Mouse (Mus musculus): ENCODE data around the gene Mapk8ip3. TPM values are rescaled to one million over a fixed set of nuclear protein-coding genes. Genes with fewer than 3 reads are reported as not detected.

Mapk8ip3 gene
- polyA plus RNA-seq, 1 experiment from 2014 or later = 11.6 TPM

DNA sequence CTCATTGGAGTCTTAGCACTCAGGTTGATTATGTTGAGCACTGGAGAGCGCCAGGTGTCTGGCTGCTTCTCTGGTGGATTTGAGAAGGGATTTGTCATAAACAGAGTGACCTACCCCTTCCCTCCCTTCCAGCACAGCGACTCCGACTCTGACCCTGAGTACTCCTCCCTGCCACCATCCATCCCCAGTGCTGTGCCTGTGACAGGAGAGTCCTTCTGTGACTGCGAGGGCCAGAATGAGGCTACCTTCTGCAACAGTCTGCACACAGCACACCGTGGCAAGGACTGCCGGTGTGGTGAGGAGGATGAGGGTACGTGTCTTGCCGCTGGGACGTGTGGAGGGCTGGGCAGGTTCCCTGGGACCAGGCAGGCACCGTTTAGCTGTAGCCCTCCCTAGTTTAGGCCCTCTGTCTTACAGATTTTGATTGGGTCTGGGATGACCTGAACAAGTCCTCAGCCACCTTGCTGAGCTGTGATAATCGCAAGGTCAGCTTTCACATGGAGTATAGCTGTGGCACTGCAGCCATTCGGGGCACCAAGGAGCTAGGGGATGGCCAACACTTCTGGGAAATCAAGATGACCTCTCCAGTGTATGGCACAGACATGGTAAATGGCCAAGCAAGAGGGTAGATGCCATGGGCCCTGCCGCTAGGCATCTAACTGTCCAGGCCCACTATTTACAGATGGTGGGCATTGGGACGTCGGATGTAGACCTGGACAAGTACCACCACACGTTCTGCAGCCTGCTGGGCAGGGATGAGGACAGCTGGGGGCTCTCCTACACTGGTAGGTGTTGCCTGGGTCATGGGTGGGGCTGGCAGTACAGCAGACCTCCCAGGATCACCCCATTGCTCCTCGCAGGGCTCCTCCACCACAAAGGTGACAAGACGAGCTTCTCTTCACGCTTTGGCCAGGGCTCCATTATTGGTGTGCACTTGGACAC lies 46.4 kb downstream of the Mapk8ip3 start:
- Histone ChIP-seq H3K4me3 (ENCODE audit: low read depth, low read length) (no peak overlapping the region), H3K36me3 (ENCODE audit: control insufficient read depth, insufficient read depth) (peaks cover 47% of the 10 kb centered on the region), H3K4me2 (ENCODE audit: low read depth, low read length) (no peak overlapping the region), H3K9me3 (replicated peaks; ENCODE audit: control insufficient read depth, low read length) (no peaks in the 10 kb centered on the region), H3K9ac (ENCODE audit: low read depth, low read length) (no peak overlapping the region), H3K27ac (ENCODE audit: low read length) (peak overlapping the region; percentile 8; the same call in 1 of the 2 replicates), H3K4me1 (ENCODE audit: control insufficient read depth, low read depth, low read length) (peaks cover 35% of the 10 kb centered on the region), H3K27me3 (ENCODE audit: control insufficient read depth, insufficient read depth, low read depth, low read length) (no peaks in the 10 kb centered on the region)
- no peak for ATAC-seq (ENCODE audit: low read depth)
- 86% methylated on average over 19 of the region's 19 CpGs for WGBS (ENCODE audit: insufficient replicate concordance)

DNA sequence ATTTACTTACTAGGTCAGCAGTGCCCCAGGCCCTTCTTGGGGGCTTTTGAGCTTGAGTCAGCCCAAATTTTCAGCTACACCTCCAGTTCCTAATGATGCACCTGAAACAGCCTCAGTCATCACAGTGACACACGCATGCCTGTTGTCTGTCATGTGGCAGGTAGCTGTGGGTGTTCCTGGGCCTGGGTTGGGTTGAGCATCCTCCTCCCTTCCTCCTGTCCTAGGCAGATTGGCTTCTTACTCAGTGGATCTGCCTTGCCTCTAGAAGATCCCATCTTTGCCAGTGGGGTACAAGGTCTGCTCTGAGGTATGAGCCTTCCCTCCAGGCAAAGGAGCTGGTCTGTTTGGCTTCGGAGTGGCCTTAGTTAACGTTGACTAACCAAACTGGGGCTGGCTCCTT lies 47.9 kb downstream of the Mapk8ip3 start:
- 86% methylated on average over 3 of the region's 3 CpGs for WGBS (ENCODE audit: insufficient replicate concordance)
- no peak overlapping the region for H3K27ac ChIP-seq (ENCODE audit: low read length)
- ATAC-seq (ENCODE audit: low read depth) = no peak
- H3K4me2 ChIP-seq (ENCODE audit: low read depth, low read length) = peak overlapping the region; percentile 75; the same call in 1 of the 2 replicates
- no peaks in the 10 kb centered on the region for H3K27me3 ChIP-seq (ENCODE audit: control insufficient read depth, insufficient read depth, low read depth, low read length)
- H3K4me1 ChIP-seq (ENCODE audit: control insufficient read depth, low read depth, low read length) = peaks cover 35% of the 10 kb centered on the region
- no peak overlapping the region for H3K9ac ChIP-seq (ENCODE audit: low read depth, low read length)
- peaks cover 49% of the 10 kb centered on the region for H3K36me3 ChIP-seq (ENCODE audit: control insufficient read depth, insufficient read depth)
- no peak overlapping the region for H3K4me3 ChIP-seq (ENCODE audit: low read depth, low read length)
- no peaks in the 10 kb centered on the region for H3K9me3 ChIP-seq (replicated peaks; ENCODE audit: control insufficient read depth, low read length)

DNA sequence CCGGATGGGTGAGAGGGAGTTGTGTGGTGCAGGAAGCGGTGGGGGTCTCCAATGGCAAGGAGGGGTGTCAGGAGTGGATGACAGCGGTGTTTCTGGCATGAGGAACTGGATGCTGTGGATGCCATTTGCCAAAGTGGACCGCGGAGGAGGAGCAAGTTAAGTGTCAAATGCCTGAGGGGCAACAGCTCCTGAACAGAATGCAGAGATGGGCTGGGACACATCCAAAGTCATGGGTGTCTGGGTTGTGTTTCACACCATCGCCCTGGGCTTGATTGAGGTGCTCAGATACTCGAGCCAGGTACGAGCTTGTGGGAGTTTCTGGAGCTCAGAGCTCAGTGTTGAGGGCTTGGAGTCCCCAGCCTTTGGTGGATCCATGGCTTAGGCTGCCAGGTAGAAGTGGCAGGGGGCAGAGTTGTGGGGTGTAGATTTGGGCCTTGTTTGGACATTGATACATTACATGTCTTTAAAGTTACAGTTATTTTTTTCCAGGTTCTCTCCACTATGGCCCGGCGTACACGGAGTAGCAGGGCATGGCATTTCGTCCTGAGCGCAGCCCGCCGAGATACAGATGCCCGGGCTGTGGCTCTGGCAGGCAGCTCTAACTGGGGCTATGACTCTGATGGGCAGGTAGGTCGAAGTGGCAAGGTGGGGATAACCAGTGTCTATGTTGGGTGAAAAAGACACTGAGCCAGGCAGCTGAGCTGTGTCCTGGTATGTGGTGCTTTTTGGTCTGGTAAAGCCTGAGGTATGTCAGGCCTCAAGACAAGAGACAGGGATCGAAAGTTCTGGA lies 49.3 kb downstream of the Mapk8ip3 start:
- Histone ChIP-seq H3K36me3 (ENCODE audit: control insufficient read depth, insufficient read depth) (peaks cover 53% of the 10 kb centered on the region), H3K9ac (ENCODE audit: low read depth, low read length) (peak overlapping the region; percentile 98), H3K4me2 (ENCODE audit: low read depth, low read length) (peak overlapping the region; percentile 75), H3K4me3 (ENCODE audit: low read depth, low read length) (peak overlapping the region; percentile 94), H3K9me3 (replicated peaks; ENCODE audit: control insufficient read depth, low read length) (no peaks in the 10 kb centered on the region), H3K27me3 (ENCODE audit: control insufficient read depth, insufficient read depth, low read depth, low read length) (no peaks in the 10 kb centered on the region), H3K4me1 (ENCODE audit: control insufficient read depth, low read depth, low read length) (peaks cover 28% of the 10 kb centered on the region), H3K27ac (ENCODE audit: low read length) (peak overlapping the region; percentile 92)
- 54% methylated on average over 18 of the region's 18 CpGs for WGBS (ENCODE audit: insufficient replicate concordance)
- no peak for ATAC-seq (ENCODE audit: low read depth)

DNA sequence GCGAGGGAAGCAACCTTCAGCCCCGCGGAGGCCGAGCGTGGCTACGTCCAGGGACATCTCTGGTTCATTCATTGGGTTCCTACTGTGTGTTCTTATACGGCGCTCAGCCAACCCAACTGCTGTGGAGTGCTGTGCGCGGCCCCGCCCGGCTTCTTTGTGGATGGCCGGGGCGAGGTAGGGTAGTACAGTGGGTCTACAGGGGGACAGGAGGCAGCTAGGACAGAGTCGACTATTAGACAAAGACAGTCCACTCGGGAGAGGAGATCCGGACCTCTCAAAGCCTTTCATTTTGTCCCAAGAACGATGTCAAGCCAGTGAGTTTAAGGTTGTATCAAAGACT lies 49.9 kb downstream of the Mapk8ip3 start:
- no peaks in the 10 kb centered on the region for H3K27me3 ChIP-seq (ENCODE audit: control insufficient read depth, insufficient read depth, low read depth, low read length)
- peaks cover 52% of the 10 kb centered on the region for H3K36me3 ChIP-seq (ENCODE audit: control insufficient read depth, insufficient read depth)
- ATAC-seq (ENCODE audit: low read depth) = peak; percentile 15
- peak overlapping the region; percentile 94 for H3K4me3 ChIP-seq (ENCODE audit: low read depth, low read length)
- WGBS (ENCODE audit: insufficient replicate concordance) = under 1% methylated on average over 18 of the region's 18 CpGs
- H3K27ac ChIP-seq (ENCODE audit: low read length) = peak overlapping the region; percentile 92
- peaks cover 28% of the 10 kb centered on the region for H3K4me1 ChIP-seq (ENCODE audit: control insufficient read depth, low read depth, low read length)
- peak overlapping the region; percentile 98 for H3K9ac ChIP-seq (ENCODE audit: low read depth, low read length)
- peak overlapping the region; percentile 75 for H3K4me2 ChIP-seq (ENCODE audit: low read depth, low read length)
- H3K9me3 ChIP-seq (replicated peaks; ENCODE audit: control insufficient read depth, low read length) = no peaks in the 10 kb centered on the region

DNA sequence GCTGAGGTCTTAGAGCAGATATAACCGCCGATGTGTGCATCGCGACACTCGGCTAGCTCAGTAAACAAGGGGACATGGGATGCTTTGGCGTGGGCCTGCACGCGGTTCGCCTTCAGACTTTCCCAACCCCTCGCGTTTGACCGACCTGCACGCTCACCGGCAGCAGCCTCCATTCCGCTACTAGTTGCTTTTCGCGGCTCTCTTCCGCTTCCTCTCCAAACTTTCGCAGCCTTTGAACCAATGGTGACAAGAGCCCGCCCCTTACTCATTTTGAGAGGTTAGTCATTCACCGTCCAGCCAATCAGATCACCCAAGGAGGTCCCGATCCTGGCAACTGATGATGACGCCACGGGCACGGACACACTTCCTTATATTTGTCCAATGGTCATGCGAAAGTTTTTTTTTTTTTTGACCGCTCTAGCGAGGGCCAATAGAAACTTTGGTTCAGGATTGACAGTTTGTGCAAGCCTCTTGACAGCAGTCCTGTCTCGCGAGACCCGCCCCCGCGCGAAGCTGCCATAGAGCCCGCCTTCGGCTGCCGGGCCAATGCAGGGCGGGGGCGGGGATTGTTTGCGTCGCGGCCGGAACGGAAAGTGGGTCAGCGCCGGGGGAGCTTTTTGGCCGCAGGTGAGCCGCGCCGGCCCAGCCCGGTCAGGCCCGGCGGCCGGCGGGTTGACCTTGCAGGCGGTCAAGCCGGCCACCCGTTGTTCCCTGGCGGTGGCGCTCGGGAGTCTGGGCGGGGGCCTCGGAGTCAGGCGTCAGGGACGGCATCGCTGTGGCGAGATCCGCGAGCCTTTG lies 50.4 kb downstream of the Mapk8ip3 start, which contains the start of the genes Nubp2 and Spsb3:
TSS of gene Nubp2 (minus strand) at position 216 of the 798 bp plus-strand sequence.
TSS of gene Spsb3 (plus strand) at position 510 of the 798 bp plus-strand sequence.
- H3K36me3 ChIP-seq (ENCODE audit: control insufficient read depth, insufficient read depth) = peaks cover 48% of the 10 kb centered on the region
- peak within 1 kb of the TSS; percentile 92 for H3K27ac ChIP-seq (ENCODE audit: low read length)
- peak within 1 kb of the TSS; percentile 94 for H3K4me3 ChIP-seq (ENCODE audit: low read depth, low read length)
- ATAC-seq (ENCODE audit: low read depth) = peak; percentile 93
- H3K9me3 ChIP-seq (replicated peaks; ENCODE audit: control insufficient read depth, low read length) = no peaks in the 10 kb centered on the region
- WGBS (ENCODE audit: insufficient replicate concordance) = under 1% methylated on average over 69 of the region's 69 CpGs
- H3K9ac ChIP-seq (ENCODE audit: low read depth, low read length) = peak within 1 kb of the TSS; percentile 98
- peak within 1 kb of the TSS; percentile 90 for H3K4me2 ChIP-seq (ENCODE audit: low read depth, low read length)
- no peaks in the 10 kb centered on the region for H3K27me3 ChIP-seq (ENCODE audit: control insufficient read depth, insufficient read depth, low read depth, low read length)
- peaks cover 28% of the 10 kb centered on the region for H3K4me1 ChIP-seq (ENCODE audit: control insufficient read depth, low read depth, low read length)

DNA sequence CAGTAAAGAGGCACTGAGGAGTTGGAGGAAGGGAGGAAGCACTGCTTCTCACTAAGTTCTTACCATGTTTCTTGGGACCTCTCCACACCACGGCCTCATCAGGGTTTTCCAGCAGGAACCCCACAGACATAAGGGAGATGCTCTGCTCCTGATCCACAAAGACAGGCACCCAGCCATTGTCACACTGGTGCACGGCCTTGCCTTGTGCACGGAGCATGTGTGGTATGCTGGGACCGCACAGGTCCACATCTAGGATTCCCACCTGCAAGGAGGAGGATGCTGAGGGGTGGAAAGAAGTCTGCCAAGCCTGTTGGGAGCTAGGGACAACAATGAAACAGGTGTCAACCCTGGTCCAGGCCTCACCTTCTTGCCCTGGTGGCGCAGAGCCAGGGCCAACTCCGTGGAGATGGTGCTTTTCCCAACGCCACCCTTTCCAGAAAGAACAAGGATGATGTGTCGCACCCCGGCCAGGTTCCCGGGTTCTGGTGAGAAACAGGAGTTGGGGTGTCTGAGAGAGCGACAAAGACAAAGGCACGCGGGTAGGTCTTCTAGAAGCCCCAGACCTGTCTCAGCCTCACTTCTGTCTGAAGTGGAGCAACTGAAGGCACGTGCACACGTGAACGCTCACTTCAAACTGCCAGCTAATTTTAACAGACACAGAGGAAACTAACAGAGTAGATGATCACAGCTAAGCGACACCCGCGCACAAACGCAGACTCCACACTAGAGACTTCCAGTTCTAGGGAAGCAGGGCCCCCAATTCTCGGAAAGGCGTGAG lies 51.2 kb downstream of the Mapk8ip3 start:
- no peak for ATAC-seq (ENCODE audit: low read depth)
- Histone ChIP-seq H3K9ac (ENCODE audit: low read depth, low read length) (peak overlapping the region; percentile 83), H3K4me3 (ENCODE audit: low read depth, low read length) (peak overlapping the region; percentile 94), H3K27me3 (ENCODE audit: control insufficient read depth, insufficient read depth, low read depth, low read length) (no peaks in the 10 kb centered on the region), H3K9me3 (replicated peaks; ENCODE audit: control insufficient read depth, low read length) (no peaks in the 10 kb centered on the region), H3K4me2 (ENCODE audit: low read depth, low read length) (peak overlapping the region; percentile 90), H3K27ac (ENCODE audit: low read length) (peak overlapping the region; percentile 58), H3K4me1 (ENCODE audit: control insufficient read depth, low read depth, low read length) (peaks cover 27% of the 10 kb centered on the region), H3K36me3 (ENCODE audit: control insufficient read depth, insufficient read depth) (peaks cover 40% of the 10 kb centered on the region)
- WGBS (ENCODE audit: insufficient replicate concordance) = 20% methylated on average over 22 of the region's 22 CpGs

DNA sequence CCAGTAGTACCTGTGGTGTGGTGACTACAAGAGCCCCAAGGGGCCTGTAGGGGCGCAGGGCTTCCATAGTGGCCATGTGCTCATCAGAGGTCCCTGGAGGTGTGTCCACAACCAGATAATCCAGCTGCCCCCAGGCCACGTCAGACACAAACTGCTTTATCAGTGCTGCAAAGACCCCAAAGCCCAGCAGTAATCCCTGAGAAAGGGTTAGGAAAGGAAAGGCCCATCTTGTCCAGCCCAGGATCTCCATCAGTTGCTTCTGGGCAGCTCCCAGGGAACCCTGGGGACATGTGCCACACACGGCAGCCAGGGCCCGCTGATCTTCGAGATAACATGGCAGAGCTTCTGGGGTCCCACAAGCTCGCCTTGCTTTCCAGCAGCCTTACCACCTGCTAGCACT lies 52.4 kb downstream of the Mapk8ip3 start:
- no peak for ATAC-seq (ENCODE audit: low read depth)
- H3K4me2 ChIP-seq (ENCODE audit: low read depth, low read length) = no peak overlapping the region
- H3K9ac ChIP-seq (ENCODE audit: low read depth, low read length) = no peak overlapping the region
- peaks cover 29% of the 10 kb centered on the region for H3K36me3 ChIP-seq (ENCODE audit: control insufficient read depth, insufficient read depth)
- H3K9me3 ChIP-seq (replicated peaks; ENCODE audit: control insufficient read depth, low read length) = no peaks in the 10 kb centered on the region
- H3K4me3 ChIP-seq (ENCODE audit: low read depth, low read length) = no peak overlapping the region
- H3K27ac ChIP-seq (ENCODE audit: low read length) = no peak overlapping the region
- WGBS (ENCODE audit: insufficient replicate concordance) = 70% methylated on average over 6 of the region's 6 CpGs
- peaks cover 26% of the 10 kb centered on the region for H3K4me1 ChIP-seq (ENCODE audit: control insufficient read depth, low read depth, low read length)
- H3K27me3 ChIP-seq (ENCODE audit: control insufficient read depth, insufficient read depth, low read depth, low read length) = no peaks in the 10 kb centered on the region

Data from liver, embryonic 16.5 days (tissue).